Comparison of ENCODE assay signal across 8 mouse cellular contexts in the genomic region with DNA sequence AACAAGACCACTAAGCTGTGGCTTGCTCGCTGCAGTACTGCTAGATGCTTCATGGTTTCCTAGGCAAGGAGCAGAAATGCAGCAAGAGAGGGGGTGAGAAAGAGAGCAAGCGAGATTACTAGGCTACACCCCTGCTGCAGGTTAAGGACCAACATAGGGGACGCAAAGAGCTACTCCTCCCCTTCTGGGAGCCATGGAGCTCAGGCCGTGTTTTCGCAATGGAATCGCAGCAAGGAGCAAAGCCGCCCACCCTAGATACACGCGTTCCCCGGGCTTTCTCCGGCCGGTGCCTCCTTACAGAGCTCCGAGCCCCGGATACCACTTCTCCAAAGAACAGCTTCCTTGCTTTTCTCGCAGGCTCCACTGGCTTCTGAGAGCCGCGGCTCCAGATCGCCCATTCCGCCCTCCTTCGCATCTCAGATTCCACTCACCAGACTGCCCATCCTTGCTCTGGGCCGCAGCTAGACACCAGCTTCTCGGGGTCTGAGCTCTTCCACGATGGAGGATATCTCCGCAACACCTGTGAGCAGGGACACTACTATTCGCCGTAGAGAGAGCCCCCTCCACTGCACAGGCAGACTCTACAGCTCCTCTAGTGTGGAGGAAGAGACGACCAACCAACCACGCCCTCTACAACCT. TPM values are rescaled to one million over a fixed set of nuclear protein-coding genes. Genes with fewer than 3 reads are reported as not detected.
DNase-seq lines count a peak whose midpoint lies in the region; ATAC-seq and TF ChIP-seq lines count a peak whose summit lies in the region.

Cd200 (minus strand) TSS at position 629 of the 639 bp plus-strand sequence.

- intact Hi-C loops in heart, postnatal 14 days (cut with DNase I): loop anchor here (5.0 kb wide), 1 partner anchor 61 kb away; no protein-coding TSS in a partner anchor

- H3K4me3 ChIP-seq in forebrain, postnatal 0 days (ENCODE audit: low read depth, low read length): peak within 1 kb of the TSS; percentile 59
- peak within 1 kb of the TSS; percentile 44 for H3K4me3 ChIP-seq in liver, embryonic 13.5 days (replicated peaks)
- H3K4me3 ChIP-seq in stomach, embryonic 15.5 days (replicated peaks): peak within 1 kb of the TSS; percentile 56

- H3K9me3 ChIP-seq in forebrain, postnatal 0 days (ENCODE audit: low read length): no peaks in the 10 kb centered on the region
- no peaks in the 10 kb centered on the region for H3K9me3 ChIP-seq in liver, embryonic 13.5 days (replicated peaks)
- H3K9me3 ChIP-seq in stomach, embryonic 15.5 days: no peaks in the 10 kb centered on the region

- H3K27me3 ChIP-seq in forebrain, postnatal 0 days (ENCODE audit: insufficient read depth, low read length): no peaks in the 10 kb centered on the region
- peaks cover 7% of the 10 kb centered on the region; the same call in 1 of the 2 replicates for H3K27me3 ChIP-seq in liver, embryonic 13.5 days
- no peaks in the 10 kb centered on the region for H3K27me3 ChIP-seq in stomach, embryonic 15.5 days (replicated peaks)

- WGBS in forebrain, postnatal 0 days: under 1% methylated on average over 28 of the region's 28 CpGs
- under 1% methylated on average over 28 of the region's 28 CpGs for WGBS in liver, embryonic 13.5 days (ENCODE audit: insufficient replicate concordance)
- WGBS in stomach, embryonic 15.5 days: 3% methylated on average over 28 of the region's 28 CpGs

- no peaks in the 10 kb centered on the region for H3K36me3 ChIP-seq in forebrain, postnatal 0 days (ENCODE audit: insufficient read depth)
- no peaks in the 10 kb centered on the region for H3K36me3 ChIP-seq in liver, embryonic 13.5 days
- no peaks in the 10 kb centered on the region for H3K36me3 ChIP-seq in stomach, embryonic 15.5 days

- H3K4me1 ChIP-seq in forebrain, postnatal 0 days (ENCODE audit: insufficient read depth): no peaks in the 10 kb centered on the region
- no peaks in the 10 kb centered on the region for H3K4me1 ChIP-seq in liver, embryonic 13.5 days (replicated peaks)
- H3K4me1 ChIP-seq in stomach, embryonic 15.5 days: no peaks in the 10 kb centered on the region

- H3K4me2 ChIP-seq in forebrain, postnatal 0 days (ENCODE audit: low read depth): peak within 1 kb of the TSS; percentile 44
- peak within 1 kb of the TSS; percentile 58 for H3K4me2 ChIP-seq in liver, embryonic 13.5 days
- peak within 1 kb of the TSS; percentile 79 for H3K4me2 ChIP-seq in stomach, embryonic 15.5 days

- H3K9ac ChIP-seq in forebrain, postnatal 0 days: peak within 1 kb of the TSS; percentile 87
- 0 out of 2 replicates have a peak within 1 kb of the TSS, but pooled peaks have one; percentile 2 for H3K9ac ChIP-seq in liver, embryonic 13.5 days
- H3K9ac ChIP-seq in stomach, embryonic 15.5 days: peak within 1 kb of the TSS; percentile 23

- peak; percentile 24 to 35 for DNase-seq in CD8-positive naive resting alpha-beta T cell, adult 2 months (ENCODE audit: low read depth in 2 of 2, low spot score in 2 of 2)
- DNase-seq in cerebellum, adult 11-12 months: peak; percentile 53
- DNase-seq in forebrain, postnatal 0 days: peak; percentile 85
- peak; percentile 52 to 57 for DNase-seq in heart, postnatal 14 days
- peak; percentile 53 to 69 for DNase-seq in kidney, postnatal 4 days
- DNase-seq in liver, embryonic 13.5 days: no peak
- DNase-seq in naive thymus-derived CD4-positive, alpha-beta T cell, adult 2 months (ENCODE audit: low read depth): peak; percentile 69

- peak; percentile 71 for TF ChIP-seq CTCF in forebrain, postnatal 0 days (IDR thresholded peaks at IDR 0.05; ENCODE audit: low read depth)

- H3K27ac ChIP-seq in forebrain, postnatal 0 days (ENCODE audit: low read depth, low read length): peak within 1 kb of the TSS; percentile 99
- no peak within 1 kb of the TSS for H3K27ac ChIP-seq in liver, embryonic 13.5 days
- H3K27ac ChIP-seq in stomach, embryonic 15.5 days: peak within 1 kb of the TSS; percentile 73

- peak; percentile 98 for ATAC-seq in forebrain, postnatal 0 days
- no peak for ATAC-seq in liver, embryonic 13.5 days (ENCODE audit: low read depth)
- peak; percentile 80; the same call in 1 of the 2 replicates for ATAC-seq in stomach, embryonic 15.5 days (ENCODE audit: insufficient read depth, low FRiP score, low read depth)

RNA-seq across cellular contexts. Expression of gene Cd200, which starts in this region (rescaled TPM):
- total RNA-seq in forebrain, postnatal 0 days (2014; rRNA removed): 312 and 318 TPM in 2 replicates
- 433 and 445 TPM in 2 replicates for polyA plus RNA-seq in forebrain, postnatal 0 days (2015; fragmentation: Nextera tagmentation; extraction: Ambion mirVana)
- 10 to 100 TPM; 62.9 to 68.0 TPM for total RNA-seq in heart, postnatal 14 days (2021)
- 0.84 and 1.4 TPM in 2 replicates for polyA plus RNA-seq in liver, embryonic 13.5 days (2015; fragmentation: Nextera tagmentation; extraction: Ambion mirVana)
- polyA plus RNA-seq in stomach, embryonic 15.5 days (2015; fragmentation: Nextera tagmentation; extraction: Ambion mirVana): 37.3 and 38.1 TPM in 2 replicates

Comparison
In these comparisons a context has a peak if more than half of its experiments do, and no peak if none do; other contexts are left out.
1. RNA of gene Cd200 (polyA plus RNA-seq): 433 to 445 TPM in forebrain, postnatal 0 days and 37.3 to 38.1 TPM in stomach, embryonic 15.5 days; 0.84 to 1.4 TPM in liver, embryonic 13.5 days; every median in the first group is over 10 times any median in the second.
2. RNA of gene Cd200 (polyA plus RNA-seq): 433 to 445 TPM in forebrain, postnatal 0 days; 37.3 to 38.1 TPM in stomach, embryonic 15.5 days; every median in the first group is over 10 times any median in the second.
3. H3K9ac ChIP-seq: peak in every context shown above with its lines; median percentile 87 in forebrain, postnatal 0 days; 23 in stomach, embryonic 15.5 days; 2 in liver, embryonic 13.5 days.
4. Peak in every context shown above with its lines, with median percentiles within 50 percentile points of each other: H3K4me2 ChIP-seq and H3K4me3 ChIP-seq.